Mouse (Mus musculus) ES-E14 (cell line): ENCODE measurements around the gene Gps2.

Experiments
- CHD2 ChIP-seq: IDR thresholded peaks from 2 replicates; pipeline ENCODE4 v1.6.1; 2014; ENCODE audit warnings: mild to moderate bottlenecking, low read depth, low read length, inconsistent platforms
- HCFC1 ChIP-seq: IDR thresholded peaks from 2 replicates; pipeline ENCODE4 v1.6.1; 2012; ENCODE audit warnings: low read length, inconsistent platforms, borderline replicate concordance; ENCODE audit not compliant: insufficient read depth
- ZC3H11A ChIP-seq: IDR thresholded peaks from 2 replicates; pipeline ENCODE4 v1.6.1; 2012; ENCODE audit warnings: low read depth, mild to moderate bottlenecking, inconsistent platforms, low read length, borderline replicate concordance
- ZNF384 ChIP-seq: IDR thresholded peaks from 2 replicates; pipeline ENCODE4 v1.6.1; 2012; ENCODE audit warnings: low read depth, low read length, inconsistent platforms

DNA sequence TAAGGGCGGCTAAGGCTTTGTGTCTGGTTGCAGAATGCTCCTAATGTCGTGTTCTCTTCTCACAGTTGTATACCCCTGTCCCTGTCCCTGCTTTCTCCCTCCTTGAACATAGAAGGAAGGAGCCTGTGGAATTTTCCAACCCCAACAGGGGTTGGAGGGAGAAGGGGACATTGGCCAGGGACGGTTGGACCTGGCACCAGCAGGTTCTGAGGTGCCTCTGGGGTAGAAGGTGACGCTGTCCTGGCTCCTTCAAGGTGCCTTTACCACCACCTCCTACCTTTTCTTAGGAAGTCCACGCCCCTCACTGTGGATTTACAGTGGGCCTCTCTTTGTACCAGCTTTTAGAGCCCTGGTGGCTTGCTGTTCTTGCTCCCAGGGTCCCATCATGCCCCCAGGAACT is 24.1 kb downstream of the Gps2 start:
- TF ChIP-seq CHD2 (no peak), ZNF384 (no peak), HCFC1 (no peak), ZC3H11A (no peak)
